Mouse (Mus musculus) telencephalon, adult 2 months (tissue): ENCODE results near the gene Fank1.
"Not testable (repeated sequence)": the region's sequence is repeated elsewhere in the genome, so short reads cannot be mapped to it uniquely, and the experiment has no call there.

Experiments
- DNase-seq: peaks from one replicate; pipeline ENCODE4 v3.0.0-alpha.2; 2011; ENCODE audit warnings: low read depth, low spot score

The Fank1 gene

DNA sequence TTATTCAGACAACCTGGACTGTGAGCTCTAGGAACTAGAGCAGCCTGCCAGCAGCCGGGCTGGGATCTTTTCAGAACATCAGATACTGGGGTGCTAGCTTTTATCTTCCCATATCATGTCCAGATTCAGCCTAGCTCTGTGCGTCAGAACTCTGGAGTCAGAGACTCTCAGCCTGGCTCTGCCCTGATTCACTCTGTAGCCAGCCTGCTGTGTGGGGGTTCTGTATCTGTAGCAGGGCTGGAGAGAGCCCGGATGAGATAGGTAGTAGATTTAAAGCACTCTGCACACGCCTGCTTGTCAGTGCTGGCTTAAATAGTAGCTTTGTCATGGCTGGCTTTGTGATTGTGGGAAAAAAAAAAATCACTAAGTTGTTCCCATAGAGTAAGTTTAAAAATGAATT is 51.9 kb downstream of the Fank1 start:
- peak; percentile 22 for DNase-seq

DNA sequence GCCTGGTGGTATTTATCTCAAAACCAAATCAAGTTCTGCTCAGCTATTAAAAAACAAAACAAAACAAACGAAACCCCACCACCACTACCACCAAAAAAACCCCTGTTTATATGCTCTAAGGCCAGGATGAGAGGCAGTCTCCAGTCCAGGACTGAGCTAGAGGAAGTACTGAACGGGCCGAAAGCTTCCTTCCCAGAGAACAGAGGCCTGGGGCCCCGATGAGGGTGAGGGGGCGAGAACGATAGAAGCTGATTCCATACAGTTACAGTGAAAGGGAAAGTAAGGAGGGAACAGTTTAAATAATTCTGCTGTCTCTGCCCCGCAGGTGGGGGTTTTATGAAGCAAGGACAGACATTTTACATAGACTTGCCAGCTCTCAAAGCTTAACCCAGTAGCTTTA is 52.9 kb downstream of the Fank1 start:
- no peak for DNase-seq

DNA sequence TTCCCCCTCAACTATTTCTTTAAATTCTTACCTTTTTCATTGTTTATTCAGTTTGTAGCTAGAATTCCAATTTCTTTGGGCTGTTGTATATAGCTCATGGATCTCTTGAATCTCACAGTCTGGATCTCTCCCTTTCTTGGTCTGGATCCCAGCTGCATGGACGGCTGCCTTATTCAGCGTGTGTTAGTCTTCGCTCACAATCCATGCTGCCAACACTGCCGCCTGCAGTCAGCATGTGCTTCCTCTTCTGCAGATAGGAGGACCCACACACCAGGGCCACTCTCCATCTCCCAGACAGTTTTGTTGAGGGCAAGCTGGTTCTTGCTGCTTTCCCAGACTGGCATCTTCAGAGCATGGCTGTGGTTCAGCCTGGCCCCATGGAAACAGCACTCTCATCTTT is 62.9 kb downstream of the Fank1 start:
- DNase-seq, result peak; percentile 54

DNA sequence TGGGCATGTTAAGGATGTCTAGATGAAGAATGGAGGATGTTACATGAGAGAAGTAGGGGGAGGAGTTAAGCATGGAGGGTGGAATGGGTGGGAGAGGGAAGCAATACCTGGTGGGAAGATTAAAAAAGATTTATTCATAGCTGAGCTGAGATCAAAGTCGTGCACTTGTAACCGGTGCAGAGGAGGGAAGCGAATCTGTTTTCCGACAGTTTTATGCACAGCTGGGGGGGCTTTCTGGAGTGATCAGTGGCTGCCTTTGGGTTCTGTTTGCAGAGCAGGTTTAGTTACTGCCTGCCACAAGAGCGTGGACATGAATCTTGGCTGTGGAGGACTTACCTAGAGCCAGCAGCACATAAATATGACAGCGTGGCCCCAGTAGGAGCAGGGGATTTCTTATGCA is 65.4 kb downstream of the Fank1 start:
- DNase-seq, result no peak

DNA sequence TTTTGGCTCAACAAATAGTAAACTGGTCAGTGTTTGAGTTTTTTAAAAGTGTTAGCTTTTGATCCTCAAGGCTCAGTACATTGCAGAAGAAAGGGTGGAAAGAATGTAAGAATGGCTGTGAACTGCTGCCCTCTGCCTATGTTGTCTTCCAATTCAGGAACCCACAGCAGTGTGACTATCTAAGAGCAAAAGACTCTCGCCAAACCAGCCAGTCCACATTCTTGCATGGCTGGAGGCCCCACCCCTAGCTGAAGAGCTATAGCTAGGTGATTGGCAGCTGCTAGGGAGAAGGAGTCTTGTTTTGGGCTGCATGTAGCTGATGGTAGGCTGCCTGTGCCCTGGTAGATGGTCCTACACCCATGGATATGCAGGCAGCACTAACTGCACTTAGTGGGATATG is 70.5 kb downstream of the Fank1 start:
- no peak for DNase-seq

DNA sequence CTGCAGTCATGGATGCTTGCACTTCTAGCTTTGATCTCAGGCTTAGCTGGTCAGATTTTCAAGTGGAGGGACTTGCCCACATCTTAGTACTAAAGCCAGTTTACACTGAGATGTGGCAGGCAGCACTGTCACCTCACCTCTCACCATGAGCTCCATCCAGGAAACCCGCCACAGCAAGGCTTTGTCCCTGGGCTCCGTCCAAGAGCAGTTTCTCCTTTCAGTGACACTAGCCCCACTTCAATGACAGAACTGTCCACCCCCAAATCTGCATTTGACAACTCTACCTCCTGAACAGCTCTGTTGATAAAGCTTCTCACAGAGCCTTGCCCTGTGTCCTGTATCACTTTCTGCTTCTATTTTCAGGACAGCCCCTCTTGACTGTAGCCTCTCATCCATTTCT is 71.5 kb downstream of the Fank1 start:
- DNase-seq, result no peak

DNA sequence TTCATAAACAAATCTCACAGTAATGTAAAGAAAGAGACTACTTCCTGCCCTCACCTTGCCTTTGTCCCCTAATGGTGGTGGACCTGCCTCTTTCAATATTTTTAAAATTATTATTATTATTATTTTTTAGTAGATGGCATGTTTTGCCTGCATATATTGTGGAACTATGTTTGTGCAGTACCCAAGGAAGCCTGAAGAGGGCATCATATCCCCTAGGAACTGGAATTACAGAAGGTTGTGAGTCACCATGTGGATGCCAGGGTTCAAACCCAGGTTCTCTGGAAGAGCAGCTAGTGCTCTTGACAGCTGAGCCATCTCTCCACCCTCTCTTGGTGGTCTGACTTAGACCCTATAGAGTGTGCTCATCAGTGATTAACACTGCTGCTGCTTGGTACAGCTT is 74.1 kb downstream of the Fank1 start:
- DNase-seq, result no peak

DNA sequence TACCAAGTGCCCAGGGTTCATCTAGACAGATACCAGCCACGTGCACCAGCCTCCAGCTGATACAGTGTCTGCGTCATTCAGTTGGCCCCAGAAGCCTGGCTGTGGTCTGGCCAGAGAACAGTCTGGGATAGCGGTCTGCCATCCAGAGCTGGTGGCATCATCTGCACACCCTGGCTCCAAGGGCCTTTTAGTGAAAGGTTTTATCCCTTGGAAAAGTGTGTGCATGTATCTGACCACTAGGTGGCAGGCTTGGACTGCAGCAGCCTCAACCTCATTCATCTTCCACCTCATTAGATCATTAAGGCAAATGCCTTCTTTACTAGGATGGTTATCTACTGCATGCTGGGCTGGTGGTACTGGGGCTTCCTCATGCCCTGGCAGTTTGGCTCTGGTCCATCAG is 79.6 kb downstream of the Fank1 start:
- DNase-seq, result peak; percentile 55

DNA sequence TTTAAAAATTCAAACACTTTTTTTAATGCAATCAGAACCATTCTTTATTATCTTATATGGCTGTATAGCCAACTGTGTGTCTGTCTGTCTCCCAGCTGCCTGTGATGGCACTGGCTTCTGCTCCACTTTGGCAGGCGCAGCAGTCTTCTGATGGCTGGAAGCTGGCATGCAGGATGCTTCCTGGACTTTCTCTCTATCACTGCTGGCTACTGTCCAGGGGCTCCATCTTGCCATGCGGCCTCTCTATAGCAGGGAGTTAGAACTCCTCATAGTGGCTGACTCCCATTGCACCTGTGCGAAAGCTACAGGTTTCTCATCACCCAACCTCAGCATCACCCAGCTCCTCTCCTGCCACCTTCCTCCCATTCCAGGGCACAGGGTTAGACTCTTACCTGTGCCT is 81.8 kb downstream of the Fank1 start:
- no peak for DNase-seq

DNA sequence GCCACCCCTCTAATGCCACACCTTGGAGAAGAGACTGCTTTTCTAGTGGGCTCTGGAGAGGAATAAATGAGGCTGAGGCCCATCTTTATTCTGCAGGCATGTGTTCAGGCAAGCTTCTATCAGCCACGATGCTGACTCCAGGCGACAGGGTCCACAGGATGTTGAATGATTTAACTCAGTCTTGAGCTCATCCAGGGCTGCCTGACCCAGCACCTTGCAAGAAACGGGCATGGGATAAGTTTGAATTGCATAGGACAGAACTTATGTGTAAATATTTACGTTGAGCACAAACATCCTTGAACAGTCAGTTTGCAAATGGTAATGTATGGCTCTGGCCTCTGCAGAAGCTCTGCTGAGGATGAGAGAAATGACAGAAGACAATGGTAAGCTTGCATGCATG is 82.9 kb downstream of the Fank1 start:
- DNase-seq, result no peak

DNA sequence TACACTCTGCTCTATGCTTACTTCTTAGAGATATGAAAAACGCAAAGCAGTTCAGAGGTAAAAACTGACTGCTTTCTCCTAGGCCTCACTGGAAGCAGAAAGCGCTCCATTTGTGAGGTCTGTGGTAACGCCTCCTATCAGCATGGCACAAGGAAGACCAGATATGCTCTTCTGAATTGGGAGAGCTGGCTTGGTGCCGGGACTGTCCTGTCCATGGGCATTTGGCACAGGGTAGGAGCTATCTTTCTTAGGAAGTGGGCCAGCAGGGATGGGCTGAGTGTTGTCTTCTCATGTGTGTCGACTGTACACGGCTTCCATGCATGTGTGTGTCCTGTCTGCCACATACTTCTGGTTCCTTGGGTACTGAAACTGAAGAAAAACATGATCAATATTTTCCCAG is 85.6 kb downstream of the Fank1 start:
- no peak for DNase-seq

DNA sequence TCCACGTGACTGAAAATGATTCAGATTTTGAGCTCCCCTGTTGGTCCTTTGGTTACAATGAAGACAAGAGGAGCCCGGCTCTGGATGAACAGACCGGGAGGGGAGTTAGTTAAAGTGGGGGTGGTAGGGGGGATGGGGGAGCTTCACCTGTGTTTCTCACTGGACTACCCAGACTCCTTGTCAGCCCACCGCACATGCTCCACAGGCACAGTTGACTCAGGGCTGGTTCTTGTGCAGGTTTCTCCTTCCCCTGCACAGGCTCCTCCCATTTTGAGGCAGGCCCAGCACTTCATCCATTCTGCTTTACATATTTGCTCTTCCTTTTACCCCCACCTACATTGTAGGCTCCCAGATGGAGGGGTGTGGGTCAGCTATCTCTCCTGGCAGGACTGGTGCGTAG is 86.1 kb downstream of the Fank1 start:
- no peak for DNase-seq

DNA sequence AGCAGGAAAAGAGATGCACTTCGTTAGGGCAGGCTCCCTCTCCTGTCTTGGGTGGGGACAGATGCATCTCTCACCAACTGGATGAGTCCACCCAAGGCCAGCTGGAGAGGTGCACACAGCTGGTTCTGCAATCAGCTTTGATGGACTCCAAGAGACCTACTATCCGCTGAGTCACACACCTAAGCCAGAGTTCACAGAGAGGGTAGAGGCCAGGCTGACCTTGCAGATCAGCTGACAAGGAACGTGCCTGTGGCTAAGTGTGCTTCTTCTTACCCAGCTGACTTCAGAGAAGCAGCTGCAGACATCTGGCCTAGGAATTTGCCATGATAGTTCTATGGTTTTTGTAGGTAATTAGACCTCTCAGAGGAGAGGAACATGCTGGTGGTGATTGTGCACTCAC is 86.5 kb downstream of the Fank1 start:
- no peak for DNase-seq

DNA sequence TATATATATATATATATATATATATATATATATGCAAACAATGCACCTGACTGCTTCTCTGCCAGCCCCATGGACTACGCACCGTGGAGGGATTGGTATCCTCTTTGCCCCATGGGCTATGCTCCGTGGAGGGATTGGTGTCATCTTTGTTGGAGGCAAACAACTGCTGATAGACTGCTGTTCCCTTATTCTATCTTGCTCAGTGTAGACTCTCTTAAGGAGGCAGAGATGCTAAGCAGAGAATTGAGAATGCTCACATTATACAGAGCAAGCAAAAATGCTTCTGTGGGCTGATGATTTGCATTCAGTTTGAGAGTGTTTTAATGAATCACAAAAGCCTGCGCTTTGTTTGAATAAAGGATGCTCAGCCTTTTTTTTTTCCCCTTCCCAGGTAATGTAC is 87.0 kb downstream of the Fank1 start:
- DNase-seq, result peak; percentile 15

DNA sequence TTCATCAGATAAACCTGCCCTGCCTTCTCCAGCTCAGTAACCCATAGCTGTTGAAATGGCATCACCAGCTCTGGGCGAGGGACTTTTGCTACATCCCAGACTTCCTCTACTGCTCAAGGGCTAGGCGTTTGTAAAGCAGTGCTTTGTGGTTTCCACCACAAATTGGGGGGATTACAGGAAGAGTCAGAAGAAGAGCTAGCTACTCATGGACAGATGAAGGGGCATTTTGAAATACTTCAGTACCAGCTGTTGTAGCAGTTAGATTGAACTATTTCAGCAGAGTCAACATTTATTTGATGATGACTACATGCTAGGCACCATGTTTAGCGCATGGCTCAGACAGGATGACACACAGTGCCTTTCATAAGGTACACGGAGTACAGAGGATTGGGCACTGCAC is 93.6 kb downstream of the Fank1 start:
- no peak for DNase-seq

DNA sequence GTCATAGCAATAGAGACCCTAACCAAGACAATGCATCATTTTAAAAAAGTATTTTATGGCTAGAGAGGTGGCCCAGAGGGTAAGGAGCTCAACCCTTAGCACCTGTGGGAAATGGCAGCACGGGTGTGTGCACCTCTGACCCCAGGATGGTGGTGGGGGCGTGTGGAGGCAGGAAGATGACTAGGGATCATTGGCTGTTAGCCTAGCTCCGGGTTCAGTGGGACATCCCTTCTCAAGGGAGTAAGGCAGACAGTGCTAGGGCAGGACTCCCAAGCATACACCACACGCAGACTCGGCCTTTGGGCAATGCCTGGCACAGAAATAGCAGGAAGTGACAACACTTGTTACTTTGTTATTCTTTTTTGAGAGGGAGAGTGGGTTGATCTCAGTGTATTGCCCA is 96.0 kb downstream of the Fank1 start:
- no peak for DNase-seq

DNA sequence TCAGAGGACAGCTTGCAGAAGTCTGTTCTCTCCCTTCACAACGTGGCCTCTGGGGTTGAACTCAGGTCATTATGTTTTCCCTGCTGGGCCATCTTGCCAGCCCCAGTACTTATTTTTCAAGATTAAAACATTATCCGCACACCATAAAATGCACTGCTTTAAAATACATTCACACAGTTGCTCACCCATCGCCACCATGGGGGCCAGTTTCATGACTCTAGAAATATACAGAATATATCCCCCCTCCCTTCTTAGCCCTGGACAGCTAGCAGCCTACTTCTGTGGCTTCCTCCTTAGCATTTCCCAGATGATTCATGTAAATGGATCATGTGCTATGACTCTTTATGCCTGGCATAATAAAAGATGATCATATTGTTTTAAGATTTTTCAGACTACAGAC is 99.5 kb downstream of the Fank1 start:
- no peak for DNase-seq

DNA sequence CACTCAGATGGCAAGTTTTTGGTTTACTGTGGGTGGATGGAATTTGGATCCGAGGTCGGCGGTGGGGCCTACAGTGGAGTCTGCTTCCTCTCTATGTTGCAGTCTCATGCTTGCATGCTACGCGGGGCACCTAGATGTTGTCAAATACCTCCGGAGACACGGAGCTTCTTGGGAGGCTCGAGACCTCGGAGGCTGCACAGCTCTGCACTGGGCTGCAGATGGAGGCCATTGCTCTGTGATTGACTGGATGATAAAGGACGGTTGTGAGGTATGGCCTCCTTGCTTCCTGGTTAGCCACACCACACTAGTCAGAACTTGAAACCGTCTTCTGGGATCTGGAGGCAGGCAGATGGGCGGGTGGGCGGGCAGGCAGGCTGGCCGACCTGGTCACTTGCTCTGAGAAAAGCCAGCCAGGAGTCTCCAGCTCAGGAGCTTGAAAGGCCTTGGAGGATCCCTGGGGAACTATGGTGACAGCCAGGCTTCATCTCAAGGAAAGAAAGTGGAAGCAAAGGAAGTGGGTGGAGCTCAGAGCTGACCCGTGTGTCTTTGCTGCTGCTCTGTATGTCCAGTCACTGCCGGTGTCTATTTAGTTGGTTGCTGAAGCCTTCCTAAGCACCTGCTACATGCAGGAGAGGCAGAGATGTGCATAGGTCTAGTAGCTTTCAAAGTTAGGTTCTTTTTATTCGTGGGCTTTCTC is 100.1 kb downstream of the Fank1 start:
- no peak for DNase-seq

DNA sequence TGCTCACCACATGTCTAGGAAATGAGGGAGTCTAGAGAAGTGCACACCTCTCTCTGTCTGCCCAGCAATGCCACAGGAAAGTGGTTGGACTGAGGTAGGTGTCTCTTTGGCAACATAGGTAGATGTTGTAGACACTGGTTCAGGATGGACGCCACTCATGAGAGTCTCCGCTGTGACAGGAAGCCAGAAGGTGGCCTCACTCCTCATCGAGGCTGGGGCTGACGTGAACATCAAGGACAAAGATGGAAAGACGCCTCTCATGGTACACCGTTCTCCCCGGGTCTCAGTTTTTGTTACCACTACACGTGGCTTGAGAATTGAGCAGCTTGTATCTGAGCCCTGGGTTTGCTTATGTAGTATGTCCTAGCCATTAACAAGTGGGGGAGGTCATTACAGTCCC is 103.1 kb downstream of the Fank1 start:
- DNase-seq, result no peak

DNA sequence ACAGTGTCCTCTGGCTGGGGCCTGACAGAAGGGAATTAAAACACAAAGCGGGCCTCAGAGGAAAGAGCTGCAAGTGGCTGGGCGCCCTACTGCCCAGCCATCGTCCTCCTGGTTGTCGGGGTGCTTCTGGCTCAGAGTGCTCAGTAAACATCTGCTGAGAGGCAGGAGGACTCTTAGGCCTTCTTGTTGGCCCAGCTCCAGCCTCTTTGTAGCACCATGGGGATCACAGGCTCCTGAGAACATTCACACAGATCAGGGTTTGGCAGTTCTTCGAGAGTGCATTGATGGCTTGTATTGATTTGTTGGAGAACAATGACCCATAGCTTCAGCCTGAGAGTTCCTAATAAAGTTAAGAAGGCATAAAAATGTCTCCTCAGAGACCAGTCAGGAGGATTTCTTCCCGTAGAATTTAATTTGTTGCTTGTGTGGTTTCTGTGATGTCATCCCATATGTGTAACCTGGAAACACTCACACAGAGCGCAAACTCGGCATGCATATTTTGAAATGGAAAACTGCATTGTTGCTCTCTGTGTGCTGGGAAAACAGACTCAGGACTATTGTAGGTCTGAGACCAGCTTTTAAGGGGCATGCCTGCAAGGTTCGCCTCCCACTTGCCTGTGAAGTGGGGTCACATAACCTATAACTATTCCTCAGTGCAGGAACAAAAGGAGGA is 108.2 kb downstream of the Fank1 start:
- not testable (repeated sequence) for DNase-seq

DNA sequence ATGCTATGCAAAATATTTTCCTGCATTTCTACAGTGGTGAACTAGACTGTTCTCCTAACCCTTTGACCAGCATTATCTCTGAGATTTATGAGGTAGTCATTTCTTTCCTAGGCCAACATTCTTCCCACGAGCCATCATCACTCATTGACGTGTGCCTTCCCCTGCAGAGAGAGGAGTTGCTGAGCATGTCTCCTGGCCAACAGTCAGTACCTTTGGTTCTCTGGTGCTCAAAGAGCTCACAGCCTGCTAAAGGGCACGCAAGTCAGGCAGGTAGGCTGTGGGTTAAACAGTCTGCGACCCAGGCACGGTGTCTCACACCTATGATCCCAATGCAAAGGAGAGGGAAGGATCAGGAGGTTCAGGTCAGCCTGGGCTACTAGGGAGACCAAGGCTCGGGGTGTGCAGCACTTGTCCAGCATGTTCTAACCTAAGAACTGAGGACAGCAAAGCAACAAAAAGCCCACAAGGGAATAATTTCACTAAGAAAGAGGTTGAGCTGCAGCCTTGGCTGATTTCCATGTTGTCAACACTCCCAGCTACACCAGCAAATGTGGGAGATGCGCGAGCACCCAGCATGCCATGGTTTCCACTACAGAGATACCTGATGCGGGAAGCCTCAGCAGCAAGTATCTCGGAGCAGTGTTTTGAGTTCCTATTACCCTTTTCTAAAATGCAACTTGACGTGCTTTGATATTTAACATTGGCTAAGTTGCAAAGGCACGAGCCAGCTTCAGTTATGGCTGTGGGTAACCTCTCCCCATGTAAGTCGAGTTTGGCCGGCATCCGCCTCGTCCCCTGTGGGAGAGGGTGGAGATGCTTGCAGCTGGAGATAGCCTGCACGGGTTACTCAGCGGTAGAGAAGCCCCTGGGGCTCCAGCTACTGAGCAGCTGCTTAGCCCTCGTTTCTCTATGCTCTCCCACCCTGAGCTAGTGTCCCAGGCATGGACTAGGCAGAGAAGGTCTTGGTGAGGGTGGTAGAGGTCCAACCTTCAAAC is 112.6 kb downstream of the Fank1 start:
- no peak for DNase-seq

DNA sequence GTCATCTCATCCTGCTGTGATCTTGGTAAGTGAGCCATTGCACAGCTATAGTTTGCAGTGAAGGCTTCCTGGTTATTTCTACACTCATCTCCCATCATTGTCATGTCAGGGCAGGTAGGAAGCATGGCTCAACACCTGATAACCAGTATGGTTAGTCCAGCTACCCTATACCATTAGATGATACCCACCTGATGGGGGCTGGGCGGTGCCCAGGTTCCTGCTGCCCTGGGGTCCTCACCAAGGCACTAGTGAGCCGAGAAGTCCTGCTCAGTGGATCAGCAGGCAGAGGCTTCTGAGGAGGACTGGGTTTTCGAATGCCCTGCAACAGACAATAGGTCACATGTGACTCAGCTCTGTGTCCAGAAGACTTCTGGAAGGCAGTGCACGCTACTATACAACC is 113.3 kb downstream of the Fank1 start:
- no peak for DNase-seq

DNA sequence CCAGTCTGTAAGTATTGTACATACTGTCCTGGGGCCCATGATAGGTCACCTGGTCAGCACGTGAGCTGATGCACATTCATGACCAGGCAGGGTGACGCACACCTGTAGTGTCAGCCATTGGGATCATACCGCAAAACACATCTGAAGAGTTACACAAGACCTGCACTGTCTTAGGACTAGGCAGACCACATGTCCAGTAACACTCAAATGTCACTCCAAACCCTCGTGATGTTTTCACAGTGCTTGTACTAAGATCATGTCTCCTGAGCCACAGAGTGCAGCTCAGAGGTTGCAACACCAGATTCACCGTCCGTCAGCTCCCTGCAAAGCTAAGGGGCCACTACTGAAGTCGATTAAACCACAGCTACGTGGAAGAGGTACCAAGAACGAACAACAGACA is 114.6 kb downstream of the Fank1 start:
- no peak for DNase-seq
